Mouse (Mus musculus) forebrain, embryonic 12.5 days (tissue): ENCODE data around the gene Gm45837. TPM values are rescaled to one million over a fixed set of nuclear protein-coding genes. Genes with fewer than 3 reads are reported as not detected.
"Not testable (repeated sequence)": the region's sequence is repeated elsewhere in the genome, so short reads cannot be mapped to it uniquely, and the experiment has no call there.

ENCODE experiments used
- ATAC-seq: fragments of 200-750 bp; cut with Nextera tagmentation; 2 replicates; pipeline ENCODE4 v1.8.0; 2017; ENCODE audit warnings: moderate TSS enrichment; ENCODE audit not compliant: low FRiP score
- H3K27ac ChIP-seq: fragments of 300-500 bp; sonication (generic); 2 replicates; pipeline ENCODE4 v1.5.1; 2016; ENCODE audit warnings: mild to moderate bottlenecking
- H3K27me3 ChIP-seq: fragments of 300-500 bp; sonication (generic); 2 replicates; pipeline ENCODE4 v1.6.1; 2016; ENCODE audit warnings: mild to moderate bottlenecking
- H3K36me3 ChIP-seq: fragments of 300-500 bp; sonication (generic); replicated peaks from 2 replicates; pipeline ENCODE4 v1.6.1; 2016; ENCODE audit warnings: mild to moderate bottlenecking
- H3K4me1 ChIP-seq: fragments of 300-500 bp; sonication (generic); 2 replicates; pipeline ENCODE4 v1.6.1; 2016
- H3K4me2 ChIP-seq: fragments of 300-500 bp; sonication (generic); 2 replicates; pipeline ENCODE4 v1.6.1; 2016; ENCODE audit warnings: mild to moderate bottlenecking, moderate library complexity
- H3K4me3 ChIP-seq: fragments of 300-500 bp; sonication (generic); replicated peaks from 2 replicates; pipeline ENCODE4 v1.5.1; 2016; ENCODE audit warnings: mild to moderate bottlenecking
- H3K9ac ChIP-seq: fragments of 300-500 bp; sonication (generic); 2 replicates; pipeline ENCODE4 v1.6.1; 2016; ENCODE audit warnings: mild to moderate bottlenecking
- H3K9me3 ChIP-seq: fragments of 300-500 bp; sonication (generic); 2 replicates; pipeline ENCODE4 v1.6.1; 2016
- WGBS: fragments of 180-500 bp; shearing (Covaris S2); methylation state at CpG from one replicate; pipeline ENCODE4 v1.1.7; 2016; 5-methylcytosine and 5-hydroxymethylcytosine counted together
- microRNA counts: library from miRNA; unstranded; fragments of <30 nt; microRNA quantifications from one replicate; lab custom pipeline; 2017
- microRNA-seq: library from miRNA; unstranded; fragments of <30 nt; microRNA quantifications from one replicate; pipeline ENCODE4, GENCODE M21; 2017
- polyA plus RNA-seq: library from polyadenylated mRNA; unstranded; fragments of >200 nt; fragmentation: Nextera tagmentation; extraction: Ambion mirVana; gene quantifications from 2 replicates; pipeline ENCODE4 v1.2.1, GENCODE M21; 2016

Gm45837 gene
- polyA plus RNA-seq, 1 experiment from 2014 or later = not detected

DNA sequence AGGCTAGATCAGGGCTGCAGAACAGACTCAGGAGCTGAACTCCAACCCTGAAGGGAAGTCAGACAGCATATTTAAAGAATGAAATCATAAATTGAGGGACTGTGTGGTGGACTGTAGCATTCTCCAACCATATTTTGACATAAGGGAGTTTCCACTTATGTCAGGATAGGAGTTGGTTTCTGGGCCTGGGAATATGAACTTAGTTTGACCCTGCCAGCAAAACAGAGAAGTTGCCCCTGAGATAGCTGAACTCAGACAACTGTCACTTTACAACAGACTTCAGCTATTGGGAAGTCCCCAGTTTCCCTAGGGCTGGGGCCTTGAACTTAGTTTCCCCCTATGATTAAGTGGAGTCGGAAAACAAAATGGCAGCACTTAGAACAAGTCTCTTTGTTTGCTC is 140.8 kb downstream of the Gm45837 start:
- no peak overlapping the region for H3K4me2 ChIP-seq
- 83% methylated on average over 1 of the region's 1 CpGs for WGBS
- H3K9ac ChIP-seq = no peak overlapping the region
- H3K27ac ChIP-seq = no peak overlapping the region
- no peak for ATAC-seq
- H3K4me3 ChIP-seq = no peak overlapping the region
- H3K4me1 ChIP-seq = no peaks in the 10 kb centered on the region
- H3K36me3 ChIP-seq = no peaks in the 10 kb centered on the region
- H3K9me3 ChIP-seq = no peaks in the 10 kb centered on the region
- H3K27me3 ChIP-seq = no peaks in the 10 kb centered on the region

GRCm38 (mm10) chr7:101555473-101555872 is 144.8 kb downstream of the Gm45837 start:
- not testable (repeated sequence) for H3K4me2 ChIP-seq, H3K27me3 ChIP-seq, H3K9ac ChIP-seq, H3K36me3 ChIP-seq, ATAC-seq, H3K4me1 ChIP-seq, H3K4me3 ChIP-seq, H3K9me3 ChIP-seq, H3K27ac ChIP-seq
- 92% methylated on average over 3 of the region's 3 CpGs for WGBS

GRCm38 (mm10) chr7:101557391-101557790 is 146.7 kb downstream of the Gm45837 start:
- 74% methylated on average over 1 of the region's 1 CpGs for WGBS
- H3K4me1 ChIP-seq = no peaks in the 10 kb centered on the region
- H3K9me3 ChIP-seq = no peaks in the 10 kb centered on the region
- H3K36me3 ChIP-seq = no peaks in the 10 kb centered on the region
- no peak for ATAC-seq
- no peaks in the 10 kb centered on the region for H3K27me3 ChIP-seq
- no peak overlapping the region for H3K27ac ChIP-seq
- no peak overlapping the region for H3K9ac ChIP-seq
- no peak overlapping the region for H3K4me2 ChIP-seq
- no peak overlapping the region for H3K4me3 ChIP-seq

DNA sequence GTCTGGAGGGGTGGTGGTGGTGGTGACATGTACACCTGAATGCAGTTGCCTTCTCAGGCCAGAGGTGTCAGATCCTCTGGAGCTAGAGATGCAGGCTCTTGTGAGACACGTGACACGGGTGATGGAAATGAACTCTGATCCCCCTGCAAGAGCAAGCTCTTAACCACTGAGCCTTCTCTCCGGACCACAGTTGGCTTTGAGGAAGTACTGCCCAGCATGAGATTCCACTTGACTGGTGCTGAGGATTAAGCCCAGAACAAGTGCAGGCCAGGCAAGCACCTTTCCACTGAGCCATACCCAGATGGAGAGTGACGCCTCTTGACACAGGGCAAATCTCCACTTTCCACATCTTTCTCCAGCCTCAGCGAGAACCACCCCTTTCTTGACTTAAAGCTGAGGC is 148.7 kb downstream of the Gm45837 start:
- not testable (repeated sequence) for H3K4me1 ChIP-seq, H3K27me3 ChIP-seq, H3K4me2 ChIP-seq, H3K27ac ChIP-seq, H3K4me3 ChIP-seq, H3K9me3 ChIP-seq, ATAC-seq, H3K36me3 ChIP-seq, H3K9ac ChIP-seq
- WGBS = 76% methylated on average over 5 of the region's 5 CpGs

MicroRNAs within 50 kb of the gene (microRNA counts, 519-probe panel; counts per million panel counts)
- microRNA mmu-miR-139-3p (lab: Ali Mortazavi, UCI) = not detected
- 1,397 counts per million, percentile 4 among the panel's probes with 10 or more counts for microRNA mmu-miR-139-5p (lab: Ali Mortazavi, UCI)

Small RNA genes within 50 kb of the gene (microRNA-seq; reads per million reads assigned to microRNA genes)
- gene Mir139 = 3,423 reads per million, percentile 87 among the genes with 10 or more reads in this experiment

Other genes with a start within 250 kb of the Gm45837 start
- 18.8 and 21.8 TPM in 2 replicates for gene Atg16l2, start 108.6 kb upstream of the Gm45837 start, polyA plus RNA-seq
- 5.8 and 6.2 TPM in 2 replicates for gene Stard10, start 93.8 kb upstream of the Gm45837 start, polyA plus RNA-seq
- gene Arap1, start 62.8 kb upstream of the Gm45837 start, polyA plus RNA-seq = 11.9 and 13.4 TPM in 2 replicates
- gene Pde2a, start 10.8 kb downstream of the Gm45837 start, polyA plus RNA-seq = 23.1 and 25.7 TPM in 2 replicates
- gene Art2b, start 174.7 kb downstream of the Gm45837 start, polyA plus RNA-seq = not detected in 2 replicates